Mouse (Mus musculus): Measurements from ENCODE around the gene Taf4. TPM values are rescaled to one million over a fixed set of nuclear protein-coding genes. Genes with fewer than 3 reads are reported as not detected.

Taf4 gene
- polyA plus RNA-seq, 1 experiment from 2014 or later = 1.7 TPM

GRCm38 (mm10) chr2:179980616-179981015, 4.2 kb upstream of the Taf4 start:
- no peak overlapping the region for H3K4me3 ChIP-seq (replicated peaks)
- H3K27me3 ChIP-seq = no peaks in the 10 kb centered on the region
- no peak overlapping the region for H3K27ac ChIP-seq (replicated peaks)
- H3K36me3 ChIP-seq (replicated peaks) = no peaks in the 10 kb centered on the region
- WGBS (ENCODE audit: insufficient replicate concordance) = 50% methylated on average over 4 of the region's 4 CpGs
- H3K9ac ChIP-seq = no peak overlapping the region
- ATAC-seq (ENCODE audit: insufficient read depth) = no peak
- H3K4me1 ChIP-seq (replicated peaks) = peaks cover 11% of the 10 kb centered on the region
- H3K4me2 ChIP-seq = no peak overlapping the region
- H3K9me3 ChIP-seq (replicated peaks) = no peaks in the 10 kb centered on the region

GRCm38 (mm10) chr2:179979836-179980235, 3.4 kb upstream of the Taf4 start:
- peaks cover 16% of the 10 kb centered on the region for H3K4me1 ChIP-seq (replicated peaks)
- no peak overlapping the region for H3K4me3 ChIP-seq (replicated peaks)
- H3K9ac ChIP-seq = no peak overlapping the region
- H3K27ac ChIP-seq (replicated peaks) = no peak overlapping the region
- no peaks in the 10 kb centered on the region for H3K36me3 ChIP-seq (replicated peaks)
- WGBS (ENCODE audit: insufficient replicate concordance) = 59% methylated on average over 8 of the region's 8 CpGs
- no peak for ATAC-seq (ENCODE audit: insufficient read depth)
- no peaks in the 10 kb centered on the region for H3K27me3 ChIP-seq
- no peak overlapping the region for H3K4me2 ChIP-seq
- H3K9me3 ChIP-seq (replicated peaks) = no peaks in the 10 kb centered on the region

GRCm38 (mm10) chr2:179978250-179978649, 1.8 kb upstream of the Taf4 start:
- no peaks in the 10 kb centered on the region for H3K36me3 ChIP-seq (replicated peaks)
- no peaks in the 10 kb centered on the region for H3K27me3 ChIP-seq
- no peak overlapping the region for H3K27ac ChIP-seq (replicated peaks)
- H3K9me3 ChIP-seq (replicated peaks) = no peaks in the 10 kb centered on the region
- ATAC-seq (ENCODE audit: insufficient read depth) = no peak
- H3K4me2 ChIP-seq = peak overlapping the region; percentile 96; the same call in 1 of the 2 replicates
- H3K9ac ChIP-seq = no peak overlapping the region
- no peak overlapping the region for H3K4me3 ChIP-seq (replicated peaks)
- 77% methylated on average over 3 of the region's 3 CpGs for WGBS (ENCODE audit: insufficient replicate concordance)
- peaks cover 32% of the 10 kb centered on the region for H3K4me1 ChIP-seq (replicated peaks)

- H3K27ac ChIP-seq (replicated peaks) = peak overlapping the region; percentile 92
- H3K9me3 ChIP-seq (replicated peaks) = no peaks in the 10 kb centered on the region
- ATAC-seq (ENCODE audit: insufficient read depth) = no peak
- H3K4me2 ChIP-seq = peak overlapping the region; percentile 96
- H3K4me3 ChIP-seq (replicated peaks) = peak overlapping the region; percentile 90
- no peaks in the 10 kb centered on the region for H3K27me3 ChIP-seq
- peak overlapping the region; percentile 95 for H3K9ac ChIP-seq
- H3K4me1 ChIP-seq (replicated peaks) = peaks cover 39% of the 10 kb centered on the region
- H3K36me3 ChIP-seq (replicated peaks) = no peaks in the 10 kb centered on the region
- 12% methylated on average over 10 of the region's 10 CpGs for WGBS (ENCODE audit: insufficient replicate concordance)
Observed at GRCm38 (mm10) chr2:179977344-179978025, 1.0 kb upstream of the Taf4 start.

GRCm38 (mm10) chr2:179976295-179976627, 185 bp downstream of the Taf4 start:
- no peaks in the 10 kb centered on the region for H3K9me3 ChIP-seq (replicated peaks)
- WGBS (ENCODE audit: insufficient replicate concordance) = under 1% methylated on average over 53 of the region's 54 CpGs
- H3K36me3 ChIP-seq (replicated peaks) = no peaks in the 10 kb centered on the region
- peak overlapping the region; percentile 89 for H3K27ac ChIP-seq (replicated peaks)
- peak overlapping the region; percentile 84 for H3K9ac ChIP-seq
- peak overlapping the region; percentile 90 for H3K4me3 ChIP-seq (replicated peaks)
- H3K27me3 ChIP-seq = no peaks in the 10 kb centered on the region
- peaks cover 52% of the 10 kb centered on the region for H3K4me1 ChIP-seq (replicated peaks)
- peak; percentile 48 for ATAC-seq (ENCODE audit: insufficient read depth)
- H3K4me2 ChIP-seq = peak overlapping the region; percentile 96

- H3K9ac ChIP-seq = peak overlapping the region; percentile 84
- peaks cover 52% of the 10 kb centered on the region for H3K4me1 ChIP-seq (replicated peaks)
- WGBS (ENCODE audit: insufficient replicate concordance) = under 1% methylated on average over 24 of the region's 82 CpGs
- no peaks in the 10 kb centered on the region for H3K36me3 ChIP-seq (replicated peaks)
- H3K27me3 ChIP-seq = no peaks in the 10 kb centered on the region
- no peak; the same call in 1 of the 2 replicates for ATAC-seq (ENCODE audit: insufficient read depth)
- peak overlapping the region; percentile 96 for H3K4me2 ChIP-seq
- H3K9me3 ChIP-seq (replicated peaks) = no peaks in the 10 kb centered on the region
- peak overlapping the region; percentile 89 for H3K27ac ChIP-seq (replicated peaks)
- peak overlapping the region; percentile 90 for H3K4me3 ChIP-seq (replicated peaks)
Observed at GRCm38 (mm10) chr2:179975851-179976250, 595 bp downstream of the Taf4 start.

- no peaks in the 10 kb centered on the region for H3K27me3 ChIP-seq
- no peaks in the 10 kb centered on the region for H3K36me3 ChIP-seq (replicated peaks)
- H3K9me3 ChIP-seq (replicated peaks) = no peaks in the 10 kb centered on the region
- no peak for ATAC-seq (ENCODE audit: insufficient read depth)
- H3K4me1 ChIP-seq (replicated peaks) = peaks cover 52% of the 10 kb centered on the region
- H3K4me3 ChIP-seq (replicated peaks) = peak overlapping the region; percentile 90
- WGBS (ENCODE audit: insufficient replicate concordance) = 4% methylated on average over 45 of the region's 45 CpGs
- H3K9ac ChIP-seq = peak overlapping the region; percentile 72
- 0 out of 2 replicates have a peak overlapping the region, but pooled peaks have one; percentile 6 for H3K27ac ChIP-seq (replicated peaks)
- H3K4me2 ChIP-seq = peak overlapping the region; percentile 96
Observed at GRCm38 (mm10) chr2:179974651-179975471, 1.6 kb downstream of the Taf4 start.

GRCm38 (mm10) chr2:179973871-179974628, 2.4 kb downstream of the Taf4 start:
- Histone ChIP-seq H3K4me3 (replicated peaks) (peak overlapping the region; percentile 90), H3K9me3 (replicated peaks) (no peaks in the 10 kb centered on the region)

GRCm38 (mm10) chr2:179972406-179972805, 4.0 kb downstream of the Taf4 start:
- H3K4me3 ChIP-seq (replicated peaks) = no peak overlapping the region
- no peaks in the 10 kb centered on the region for H3K27me3 ChIP-seq
- no peak for ATAC-seq (ENCODE audit: insufficient read depth)
- H3K4me1 ChIP-seq (replicated peaks) = peaks cover 51% of the 10 kb centered on the region
- H3K9me3 ChIP-seq (replicated peaks) = no peaks in the 10 kb centered on the region
- 36% methylated on average over 2 of the region's 2 CpGs for WGBS (ENCODE audit: insufficient replicate concordance)
- no peak overlapping the region for H3K9ac ChIP-seq
- no peak overlapping the region for H3K4me2 ChIP-seq
- no peaks in the 10 kb centered on the region for H3K36me3 ChIP-seq (replicated peaks)
- H3K27ac ChIP-seq (replicated peaks) = no peak overlapping the region

More at GRCm38 (mm10) chr2:179973871-179974628, 2.4 kb downstream of the Taf4 start:
- H3K27me3 ChIP-seq = no peaks in the 10 kb centered on the region
- no peak overlapping the region for H3K27ac ChIP-seq (replicated peaks)
- no peak for ATAC-seq (ENCODE audit: insufficient read depth)
- peaks cover 52% of the 10 kb centered on the region for H3K4me1 ChIP-seq (replicated peaks)
- peak overlapping the region; percentile 72 for H3K9ac ChIP-seq
- 29% methylated on average over 8 of the region's 8 CpGs for WGBS (ENCODE audit: insufficient replicate concordance)
- H3K4me2 ChIP-seq = peak overlapping the region; percentile 96
- no peaks in the 10 kb centered on the region for H3K36me3 ChIP-seq (replicated peaks)

GRCm38 (mm10) chr2:179971891-179972290, 4.6 kb downstream of the Taf4 start:
- H3K27ac ChIP-seq (replicated peaks) = no peak overlapping the region
- H3K9ac ChIP-seq = no peak overlapping the region
- peaks cover 54% of the 10 kb centered on the region for H3K4me1 ChIP-seq (replicated peaks)
- no peaks in the 10 kb centered on the region for H3K9me3 ChIP-seq (replicated peaks)
- H3K36me3 ChIP-seq (replicated peaks) = no peaks in the 10 kb centered on the region
- 54% methylated on average over 2 of the region's 2 CpGs for WGBS (ENCODE audit: insufficient replicate concordance)
- no peaks in the 10 kb centered on the region for H3K27me3 ChIP-seq
- no peak overlapping the region for H3K4me2 ChIP-seq
- no peak for ATAC-seq (ENCODE audit: insufficient read depth)
- H3K4me3 ChIP-seq (replicated peaks) = no peak overlapping the region

GRCm38 (mm10) chr2:179969137-179969536, 7.3 kb downstream of the Taf4 start:
- H3K36me3 ChIP-seq (replicated peaks) = no peaks in the 10 kb centered on the region
- H3K9me3 ChIP-seq (replicated peaks) = no peaks in the 10 kb centered on the region
- ATAC-seq (ENCODE audit: insufficient read depth) = no peak
- H3K9ac ChIP-seq = no peak overlapping the region
- H3K4me1 ChIP-seq (replicated peaks) = peaks cover 66% of the 10 kb centered on the region
- 74% methylated on average over 3 of the region's 3 CpGs for WGBS (ENCODE audit: insufficient replicate concordance)
- H3K4me3 ChIP-seq (replicated peaks) = no peak overlapping the region
- H3K27me3 ChIP-seq = no peaks in the 10 kb centered on the region
- H3K27ac ChIP-seq (replicated peaks) = no peak overlapping the region
- no peak overlapping the region for H3K4me2 ChIP-seq
